Mouse (Mus musculus) mature B cell (primary cell): ENCODE measurements around the gene Ift43.

ENCODE experiments used
- in situ Hi-C: fragments of 300-500 bp; cut with MboI; formaldehyde crosslinking; loops from 2 replicates; pipeline ENCODE4 v1.14.3; 2019

Gene Ift43

DNA sequence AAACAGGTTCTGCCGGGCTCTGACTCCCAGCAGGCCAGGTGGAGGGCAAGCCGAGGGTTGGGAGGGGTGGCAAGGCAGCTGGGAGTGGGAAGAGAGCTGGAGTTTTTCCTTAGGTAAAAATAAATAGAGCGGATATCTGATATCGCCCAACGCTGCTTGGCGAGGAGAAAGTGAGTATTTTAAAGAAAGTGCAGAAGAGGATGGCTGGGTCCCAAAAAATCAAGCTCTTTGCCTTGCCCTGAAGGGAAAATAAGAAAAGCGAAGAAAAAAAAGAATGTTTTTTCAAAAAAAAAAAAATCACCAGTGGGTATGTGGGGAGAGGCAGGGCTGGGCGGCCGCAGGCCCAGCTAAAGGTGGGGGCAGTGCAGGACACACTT is 4.2 kb upstream of the Ift43 start:
- in situ Hi-C loops, result loop anchor here (5.0 kb wide), 3 partner anchors 86 to 206 kb away; no protein-coding TSS in a partner anchor

- in situ Hi-C loops, result loop anchor here (5.0 kb wide), 3 partner anchors 86 to 206 kb away; no protein-coding TSS in a partner anchor
Measured at GRCm38 (mm10) chr12:86078553-86079201, 3.7 kb upstream of the Ift43 start, which contains the start of gene Tgfb3. Gene Tgfb3, minus strand, starts transcription at chr12:86079041.

- in situ Hi-C loops, result loop anchor here (5.0 kb wide), 3 partner anchors 87 to 207 kb away; no protein-coding TSS in a partner anchor
Measured at GRCm38 (mm10) chr12:86079202-86079667, 3.1 kb upstream of the Ift43 start.

- in situ Hi-C loops, result no loop called here
Measured at GRCm38 (mm10) chr12:86085873-86086272, 3.5 kb downstream of the Ift43 start.

GRCm38 (mm10) chr12:86086550-86086949 is 4.2 kb downstream of the Ift43 start:
- in situ Hi-C loops, result no loop called here

DNA sequence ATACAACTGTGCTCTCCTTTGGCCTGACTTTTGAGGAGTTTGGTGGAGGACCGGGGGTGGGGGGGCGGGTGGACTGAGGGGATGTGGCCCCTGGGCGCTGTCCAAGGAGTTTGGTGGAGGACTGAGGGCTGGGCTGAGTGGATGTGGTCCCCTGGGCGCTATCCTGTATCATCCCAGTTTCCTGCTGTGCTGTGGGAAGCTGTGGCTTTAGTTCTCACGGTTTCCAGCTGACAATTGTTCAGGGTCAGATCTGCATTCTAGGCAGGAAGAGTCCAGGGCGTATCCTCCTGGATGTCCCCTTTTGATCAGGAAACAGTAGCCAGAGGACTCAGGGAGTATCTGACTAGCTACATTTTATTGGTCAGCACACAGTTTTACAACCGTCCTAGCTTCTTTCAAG is 5.7 kb downstream of the Ift43 start:
- in situ Hi-C loops, result no loop called here

- in situ Hi-C loops, result no loop called here
Measured at GRCm38 (mm10) chr12:86090764-86091163, 8.4 kb downstream of the Ift43 start.

- in situ Hi-C loops, result no loop called here
Measured at GRCm38 (mm10) chr12:86091601-86092132, 9.3 kb downstream of the Ift43 start.

GRCm38 (mm10) chr12:86094075-86094474 is 11.7 kb downstream of the Ift43 start:
- in situ Hi-C loops, result no loop called here

GRCm38 (mm10) chr12:86095806-86096205 is 13.5 kb downstream of the Ift43 start:
- in situ Hi-C loops, result no loop called here

DNA sequence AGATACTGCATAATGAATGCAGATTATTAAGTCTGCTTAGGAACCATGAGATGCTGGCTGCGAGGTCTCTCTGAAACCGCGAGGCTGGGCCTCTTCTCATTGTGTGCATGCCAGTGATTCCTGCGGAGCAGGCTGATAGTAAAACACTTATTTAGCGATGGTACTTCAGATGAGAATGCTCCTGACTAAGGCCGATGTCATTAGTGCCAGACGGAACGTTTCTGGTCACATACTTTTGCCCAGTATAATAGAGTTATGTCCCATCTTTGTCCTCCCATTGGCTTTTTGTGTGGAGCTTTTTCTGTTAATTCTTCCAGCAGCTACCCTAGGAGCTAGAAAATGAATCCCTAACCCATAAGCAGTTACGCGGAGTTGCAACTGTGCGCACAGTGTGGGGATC is 15.4 kb downstream of the Ift43 start:
- in situ Hi-C loops, result no loop called here

DNA sequence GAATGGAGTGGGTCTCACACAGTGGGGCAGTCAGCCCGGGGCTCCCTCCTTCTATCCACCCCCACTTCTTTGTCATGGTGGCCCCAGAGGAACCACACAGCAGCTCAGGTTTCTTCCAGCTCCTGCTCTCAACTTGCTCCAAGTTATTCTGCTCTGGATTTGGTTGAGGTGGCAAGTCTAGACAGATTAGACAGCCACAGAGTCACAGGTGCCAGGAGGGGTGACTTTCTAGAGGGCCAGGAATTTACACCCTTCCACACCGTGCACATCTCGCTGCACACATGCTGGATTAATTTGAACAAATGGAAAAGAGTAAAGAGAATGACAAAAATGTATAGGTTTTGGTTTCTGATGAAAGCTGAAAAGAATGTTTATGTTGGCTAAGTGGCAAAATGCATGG is 18.4 kb downstream of the Ift43 start:
- in situ Hi-C loops, result no loop called here

GRCm38 (mm10) chr12:86102686-86103085 is 20.3 kb downstream of the Ift43 start:
- in situ Hi-C loops, result no loop called here

GRCm38 (mm10) chr12:86103391-86103790 is 21.1 kb downstream of the Ift43 start:
- in situ Hi-C loops, result no loop called here

GRCm38 (mm10) chr12:86103852-86104251 is 21.5 kb downstream of the Ift43 start:
- in situ Hi-C loops, result no loop called here

DNA sequence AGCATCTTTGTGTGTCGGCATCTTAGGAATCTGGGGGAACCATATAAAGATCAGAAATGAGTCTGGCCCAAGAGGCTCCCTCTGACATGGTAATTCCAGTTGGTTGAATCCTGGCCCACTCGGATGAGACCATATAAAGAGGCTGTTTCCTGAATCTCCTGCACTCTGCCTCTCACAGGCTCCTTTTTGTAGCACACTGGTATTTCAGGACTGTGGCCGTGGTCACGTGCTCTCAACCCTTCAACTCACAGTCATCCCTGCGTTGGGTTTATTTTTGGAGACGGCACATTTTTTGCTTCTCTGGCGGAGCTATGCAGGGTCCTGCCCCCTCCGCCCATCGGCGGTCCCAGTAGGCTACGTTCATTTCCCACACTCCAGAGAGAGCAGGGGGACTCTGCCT is 22.0 kb downstream of the Ift43 start:
- in situ Hi-C loops, result no loop called here

DNA sequence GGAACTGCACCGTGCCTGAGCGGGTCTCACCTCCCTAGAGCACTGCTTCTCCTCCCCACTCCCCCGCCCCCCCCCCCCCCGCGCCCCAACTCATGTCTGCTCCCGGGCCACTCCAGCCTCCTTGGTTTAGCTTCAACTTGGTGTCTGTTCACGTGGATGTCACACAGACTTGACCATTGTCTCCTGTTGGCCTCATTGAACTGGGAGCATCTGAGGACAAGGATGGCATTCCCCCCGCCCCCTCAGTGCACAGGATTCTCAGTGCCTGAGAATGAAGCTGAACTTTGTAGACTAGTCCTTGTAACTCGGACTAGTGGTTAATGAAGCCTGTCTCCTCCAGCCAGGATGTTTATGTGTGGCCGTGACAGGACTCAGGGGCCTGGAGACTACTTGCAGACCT is 23.2 kb downstream of the Ift43 start:
- in situ Hi-C loops, result no loop called here

GRCm38 (mm10) chr12:86106086-86106485 is 23.7 kb downstream of the Ift43 start:
- in situ Hi-C loops, result no loop called here

- in situ Hi-C loops, result no loop called here
Measured at GRCm38 (mm10) chr12:86107645-86108044, 25.3 kb downstream of the Ift43 start.

GRCm38 (mm10) chr12:86109531-86109930 is 27.2 kb downstream of the Ift43 start:
- in situ Hi-C loops, result no loop called here

GRCm38 (mm10) chr12:86110637-86111036 is 28.3 kb downstream of the Ift43 start:
- in situ Hi-C loops, result no loop called here

DNA sequence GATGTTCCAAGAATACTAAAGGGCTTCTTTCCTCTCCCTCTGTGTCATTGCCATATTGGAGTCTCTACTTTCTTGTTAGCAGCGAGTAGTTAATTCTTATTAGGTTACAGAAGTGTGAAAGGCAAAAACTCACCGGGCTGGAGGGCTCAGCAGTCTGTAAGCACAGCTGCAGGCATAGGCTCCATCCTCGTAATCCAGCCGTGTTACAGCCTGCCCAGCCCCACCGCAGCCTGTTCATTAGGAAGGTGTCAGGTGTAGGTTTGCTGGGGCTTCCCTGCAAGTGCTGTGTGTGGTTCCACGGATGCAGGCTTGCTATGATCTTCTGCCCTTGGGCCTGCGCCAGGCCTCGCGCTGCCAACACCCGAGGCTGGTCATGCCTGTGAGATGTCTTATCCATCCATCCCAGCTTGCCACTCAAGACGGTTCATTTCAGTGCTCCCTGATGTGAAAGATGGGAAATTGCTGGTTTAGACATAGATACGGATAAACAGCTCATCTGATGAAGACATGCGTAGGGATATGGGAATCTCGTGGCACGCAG is 34.0 kb downstream of the Ift43 start:
- in situ Hi-C loops, result no loop called here

GRCm38 (mm10) chr12:86124016-86124415 is 41.7 kb downstream of the Ift43 start:
- in situ Hi-C loops, result no loop called here
